Mouse (Mus musculus) frontal cortex, adult 2 months (tissue): ENCODE data around the gene Cdh6. TPM values are rescaled to one million over a fixed set of nuclear protein-coding genes. Genes with fewer than 3 reads are reported as not detected.

Experiments used
- DNase-seq, 2 experiments: peaks; one replicate each; pipeline ENCODE4 v3.0.0; 2022; ENCODE audit warnings: low spot score in 1 of 2; ENCODE audit errors: extremely low spot score in 1 of 2
- polyA plus RNA-seq: library from polyadenylated mRNA; depleted of rRNA; stranded (reverse); fragments of >200 nt; gene quantifications from 2 replicates; pipeline ENCODE4 v1.2.3, GENCODE M21; 2012; rRNA removed

The Cdh6 gene
- 8.1 and 8.3 TPM in 2 replicates for polyA plus RNA-seq

DNA sequence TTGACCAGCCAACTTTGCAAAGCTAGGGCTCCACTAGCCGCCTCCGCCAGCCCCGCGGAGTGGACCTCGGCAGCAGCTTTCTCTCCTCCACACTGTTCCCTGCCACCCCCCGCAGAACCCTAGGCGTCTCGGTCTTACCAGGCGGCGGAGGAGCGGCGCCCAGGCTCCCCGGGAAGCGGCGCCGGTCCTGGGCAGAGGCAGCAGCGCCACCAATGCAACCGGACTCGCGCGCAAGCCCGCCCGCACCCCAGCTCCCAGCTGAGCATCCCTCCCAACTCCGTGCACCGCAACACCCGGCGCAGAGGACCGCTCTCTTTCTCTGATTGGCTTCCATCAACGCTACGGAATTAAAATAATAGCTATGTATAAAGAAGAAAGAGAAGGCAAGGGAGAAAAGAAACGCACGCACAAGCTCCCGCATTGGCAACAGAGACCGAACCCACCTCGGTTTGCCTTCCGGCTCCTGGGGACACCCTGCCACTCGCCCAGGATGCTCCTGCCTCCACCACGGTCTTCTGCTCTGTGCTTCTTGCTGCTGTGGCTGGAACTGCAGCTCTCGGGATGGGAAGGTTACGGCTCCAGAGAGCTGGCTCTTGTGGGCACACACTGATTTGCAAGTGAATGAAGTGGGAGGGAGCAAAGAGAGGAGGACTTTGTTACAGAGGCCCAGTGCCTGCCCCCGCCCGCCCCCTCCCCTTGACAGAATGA, at the start of gene Cdh6:
Cdh6 (minus strand) TSS at position 605 of the 708 bp plus-strand sequence.
- DNase-seq = peak in 1 of 2 experiments; percentile 68

- no peak for DNase-seq
Observed at GRCm38 (mm10) chr15:13219727-13220454, 46.4 kb upstream of the Cdh6 start.

DNA sequence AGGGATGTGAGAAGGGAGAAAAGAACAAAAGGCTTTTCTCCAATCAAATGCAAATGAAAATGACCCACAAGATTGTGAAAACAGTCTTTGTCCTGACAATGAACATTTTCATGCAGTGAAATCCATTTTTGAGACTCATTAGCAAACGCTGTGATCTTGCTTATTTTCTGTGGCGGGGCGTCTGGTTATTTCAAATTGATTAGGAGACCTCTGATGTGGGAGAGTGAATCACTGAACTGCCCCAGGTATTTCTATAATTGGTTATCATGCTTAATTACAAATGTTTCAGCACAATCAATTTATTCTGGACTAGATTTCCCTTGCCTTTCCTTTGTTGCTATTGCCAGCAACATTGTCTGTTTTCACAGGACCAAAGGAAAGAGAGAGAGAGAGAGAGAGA, 44.3 kb upstream of the Cdh6 start:
- no peak for DNase-seq

DNA sequence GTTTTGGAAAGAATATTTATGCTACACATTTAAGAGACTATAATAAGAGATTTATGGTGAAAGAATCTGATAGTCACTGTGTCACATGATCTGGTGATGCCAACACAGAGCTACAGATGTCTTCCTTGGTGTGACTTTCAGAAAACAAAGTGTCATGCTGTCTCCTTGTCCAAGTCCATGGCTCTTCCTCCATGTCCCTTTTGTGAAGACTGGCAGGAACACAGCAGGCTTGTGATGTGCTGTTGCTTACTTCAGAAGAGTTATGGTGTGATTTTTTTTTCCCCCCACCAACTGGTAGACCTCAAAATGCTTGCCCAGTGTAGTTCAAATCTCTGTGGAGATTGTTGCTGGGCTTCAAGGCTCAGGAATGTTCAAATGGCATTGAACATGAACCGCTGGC, 43.7 kb upstream of the Cdh6 start:
- no peak for DNase-seq

GRCm38 (mm10) chr15:13212956-13213355, 39.5 kb upstream of the Cdh6 start:
- DNase-seq = no peak

DNA sequence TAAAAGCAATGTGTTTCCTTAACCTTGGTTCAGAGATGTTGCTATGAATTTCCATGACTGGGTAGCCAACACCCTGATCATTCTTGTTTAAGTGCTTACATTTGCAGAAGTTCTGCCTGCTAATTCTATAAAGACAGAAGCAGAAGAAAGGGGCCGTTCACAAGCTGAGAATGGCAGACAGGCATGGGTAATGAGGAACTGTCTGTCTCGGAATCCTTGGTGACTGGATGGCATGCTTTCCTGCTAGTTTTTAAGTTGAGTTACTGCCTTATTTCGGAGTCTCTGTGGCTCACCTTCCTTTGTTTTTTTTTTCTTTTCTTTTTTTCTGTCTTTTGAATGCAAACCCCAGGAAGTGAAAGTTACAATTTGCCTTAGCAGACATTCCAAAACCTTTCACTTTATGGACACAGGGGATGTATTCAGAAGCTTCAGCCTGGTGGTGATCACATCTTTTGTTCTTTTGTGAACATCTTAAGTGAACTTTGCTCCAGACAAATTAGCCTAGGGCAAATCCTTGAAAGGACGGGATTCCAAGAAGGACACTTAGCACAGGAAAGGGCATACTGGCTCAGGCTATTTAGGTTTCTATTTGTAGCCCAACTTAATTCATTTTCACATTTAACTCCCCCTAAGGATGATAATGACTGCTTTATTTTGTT, 38.7 kb upstream of the Cdh6 start:
- no peak for DNase-seq

DNA sequence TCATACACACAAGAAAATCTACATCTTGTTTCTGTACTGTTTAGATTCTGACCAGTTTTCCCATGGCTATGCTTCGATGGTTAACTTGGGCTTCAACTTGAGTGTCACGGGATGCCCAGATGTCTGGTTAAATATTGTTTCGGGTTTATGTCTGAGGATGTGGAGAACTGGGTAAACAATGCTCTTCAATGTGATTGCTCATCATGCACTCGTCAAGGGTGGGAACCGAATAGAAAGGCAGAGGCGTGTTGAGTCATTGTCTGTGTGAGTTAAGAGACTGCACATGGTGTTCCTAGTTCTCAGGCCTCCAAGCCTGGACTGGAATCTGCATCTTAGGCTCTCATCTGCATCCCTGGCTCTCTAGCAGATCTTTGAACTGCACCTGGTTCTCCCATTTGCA, 36.7 kb upstream of the Cdh6 start:
- DNase-seq = peak; percentile 16 to 33

DNA sequence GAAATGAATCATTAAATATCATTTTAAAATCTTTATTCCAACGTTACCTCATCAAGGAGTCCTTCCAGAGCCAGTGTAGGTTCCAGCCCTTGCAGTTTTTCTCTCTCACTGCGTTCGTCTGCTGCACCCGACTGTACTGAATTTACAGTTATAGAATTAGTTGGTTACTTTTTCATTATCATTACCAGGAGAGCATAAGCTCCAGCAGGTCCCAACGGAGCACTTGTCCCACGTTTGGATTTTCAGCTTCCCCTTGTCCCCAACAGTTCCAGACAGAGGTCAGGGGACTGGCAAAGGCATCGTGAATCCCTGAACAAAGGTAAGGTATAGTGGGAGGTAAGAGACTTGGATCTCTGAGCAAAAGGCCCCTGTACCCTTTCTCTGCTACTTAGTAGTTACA, 35.2 kb upstream of the Cdh6 start:
- DNase-seq = no peak

- no peak for DNase-seq
Observed at GRCm38 (mm10) chr15:13196237-13196636, 22.8 kb upstream of the Cdh6 start.

- no peak for DNase-seq
Observed at GRCm38 (mm10) chr15:13194048-13194447, 20.6 kb upstream of the Cdh6 start.

GRCm38 (mm10) chr15:13193076-13193475, 19.6 kb upstream of the Cdh6 start:
- DNase-seq = no peak

DNA sequence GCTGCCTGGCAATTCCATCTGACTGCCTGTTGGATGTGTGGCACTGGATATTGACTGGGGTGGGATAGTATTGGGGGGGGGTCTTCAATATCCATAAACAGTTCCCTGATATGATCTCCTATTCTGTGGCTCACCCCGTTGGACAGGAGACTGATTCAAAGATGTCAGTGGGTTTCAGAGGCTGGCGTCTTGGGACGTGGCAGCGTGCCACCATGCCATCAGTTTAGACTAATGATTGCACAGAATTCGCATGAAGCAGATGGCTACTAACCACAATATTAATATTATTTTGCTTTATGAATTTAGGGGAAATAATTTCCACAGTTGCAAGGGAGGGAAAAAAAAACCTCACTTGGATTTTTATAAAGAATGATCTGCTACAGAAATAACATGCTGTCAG, 10.2 kb upstream of the Cdh6 start:
- DNase-seq = no peak

DNA sequence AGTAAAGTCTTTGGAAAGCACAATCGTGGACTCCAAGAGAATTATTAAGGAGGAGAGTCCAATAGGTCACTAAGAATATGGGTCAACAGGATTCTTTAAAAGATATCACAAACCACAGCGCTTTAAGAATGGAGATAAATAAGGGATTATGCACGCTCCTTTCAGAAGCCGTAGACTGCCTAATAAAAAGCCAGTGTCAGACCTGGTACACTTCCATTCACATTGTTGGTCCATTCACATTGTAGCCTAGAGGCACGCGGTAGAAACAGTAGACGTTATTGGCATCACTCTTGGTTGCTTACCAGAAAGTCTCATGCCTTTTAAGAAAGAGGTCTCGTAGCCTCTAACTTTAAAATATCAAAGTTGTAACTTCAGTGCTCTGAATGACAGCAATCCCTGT, 8.0 kb upstream of the Cdh6 start:
- DNase-seq = no peak

DNA sequence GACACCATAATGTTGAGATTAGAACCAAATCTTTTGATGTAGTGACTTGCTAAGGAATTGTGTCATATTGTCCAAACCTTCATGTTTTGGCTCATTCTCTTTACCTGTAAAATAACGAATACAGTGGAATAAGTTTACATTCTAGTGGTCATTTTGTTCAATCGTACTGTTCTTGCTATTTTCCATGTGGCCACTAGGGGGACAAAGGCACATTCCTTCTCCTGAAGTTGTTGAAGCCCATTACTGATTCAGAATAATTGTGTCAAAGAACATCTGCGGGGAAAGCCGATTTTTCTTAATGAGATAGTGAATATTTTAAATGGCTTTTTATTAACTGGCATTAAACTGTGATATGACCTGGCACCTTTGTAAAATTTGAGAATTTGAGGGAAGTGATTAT, 7.5 kb upstream of the Cdh6 start:
- peak in 1 of 2 experiments; percentile 53 for DNase-seq

DNA sequence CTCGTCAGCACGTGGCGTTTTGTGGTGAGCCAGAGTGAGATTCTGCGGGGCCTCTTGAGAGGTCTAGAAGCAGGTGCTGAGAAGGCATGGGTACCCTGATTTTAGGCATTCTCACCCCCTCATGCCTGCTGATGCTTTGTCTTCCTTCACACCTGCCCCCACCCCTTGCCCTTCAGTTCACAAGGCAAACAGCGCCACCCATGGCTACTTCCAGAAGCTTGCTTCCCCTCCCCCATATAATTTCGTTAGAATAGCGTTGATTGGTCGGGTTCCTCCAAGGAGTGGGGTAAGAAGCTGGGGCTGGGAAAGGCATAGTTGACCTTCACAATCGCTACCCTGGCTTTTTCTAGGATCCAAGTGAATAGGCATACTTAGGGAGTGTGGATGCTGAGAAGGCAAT, 2.5 kb upstream of the Cdh6 start:
- no peak for DNase-seq

DNA sequence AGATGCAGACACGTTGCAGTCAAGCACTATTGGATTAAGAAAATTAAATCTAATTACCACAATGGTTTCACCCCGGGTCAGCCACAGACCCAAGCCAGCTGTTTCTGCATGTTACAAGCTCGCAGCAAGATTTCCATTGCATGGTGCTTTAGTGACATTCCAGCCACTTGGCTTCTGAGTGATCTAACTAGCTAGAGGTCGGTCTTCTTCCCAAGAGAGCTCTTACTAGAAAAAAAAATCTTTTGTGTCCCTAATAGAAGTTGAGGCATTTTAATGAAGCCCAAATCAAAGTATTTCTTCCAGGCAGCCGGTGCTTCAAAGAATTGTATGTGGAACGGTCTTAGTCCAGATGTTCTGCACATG, 1.1 kb upstream of the Cdh6 start:
- no peak for DNase-seq

- DNase-seq = peak in 1 of 2 experiments; percentile 21
Observed at GRCm38 (mm10) chr15:13173840-13174617, 554 bp upstream of the Cdh6 start.

DNA sequence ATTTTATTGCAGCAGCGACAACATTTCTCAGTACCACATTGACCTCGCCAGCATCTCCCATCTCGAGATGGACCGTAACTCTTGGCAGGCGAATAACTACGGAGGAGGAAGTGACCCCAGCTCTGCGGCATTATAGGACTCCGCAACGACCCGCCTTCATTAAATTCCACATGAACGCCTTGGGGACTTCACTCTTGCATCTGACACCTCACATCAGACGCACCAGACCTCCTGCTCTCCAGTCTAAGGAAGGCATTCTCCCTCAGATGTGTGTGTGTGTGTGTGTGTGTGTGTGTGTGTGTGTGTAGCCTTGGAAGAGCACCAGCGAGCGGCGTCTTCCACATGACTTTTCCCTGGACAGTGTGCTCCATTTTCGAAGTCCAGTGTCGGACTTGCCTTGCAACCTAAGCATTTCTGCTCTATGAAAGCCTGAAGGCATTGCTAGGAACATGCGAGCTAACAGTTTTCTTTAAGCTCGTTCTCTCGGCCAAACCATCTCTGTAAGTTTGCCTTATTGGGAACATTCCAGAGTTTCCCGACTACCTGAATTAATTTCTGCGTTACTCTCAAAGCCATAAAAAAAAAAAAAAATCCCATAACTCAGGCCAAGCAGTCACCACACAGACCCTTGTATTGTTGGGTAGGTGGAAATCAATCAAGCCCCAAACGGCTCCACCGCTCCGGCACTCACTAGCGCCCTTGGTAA, 957 bp downstream of the Cdh6 start:
- DNase-seq = peak in 1 of 2 experiments; percentile 31

GRCm38 (mm10) chr15:13171486-13172364, 1.8 kb downstream of the Cdh6 start:
- DNase-seq = peak in 1 of 2 experiments; percentile 28
